Mouse (Mus musculus): ENCODE data around the gene Pik3c2g.

Gene Pik3c2g

DNA sequence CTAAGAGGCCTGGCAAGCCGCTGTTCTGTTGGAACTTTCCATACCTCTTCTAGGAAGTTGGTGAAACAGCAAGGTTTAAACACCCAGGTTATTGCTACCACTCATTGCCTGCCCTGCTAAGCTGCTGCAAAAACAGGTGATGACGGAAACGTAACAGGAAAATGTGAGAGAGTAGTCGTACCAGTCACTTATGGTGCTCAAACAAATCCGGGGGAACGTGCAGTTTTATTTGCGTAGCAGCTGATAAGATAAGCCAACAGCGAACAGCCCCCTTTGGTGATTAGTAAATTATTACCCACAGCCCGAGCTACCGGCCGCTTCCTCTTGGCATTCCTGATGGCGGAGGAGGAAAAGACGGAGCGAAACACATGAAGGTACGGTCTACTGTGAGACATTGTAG, at the start of gene Pik3c2g:
Gene Pik3c2g (plus strand): TSS at position 330 of the 400 bp plus-strand sequence.
- DNase-seq (ENCODE audit: low read depth, low spot score): no peak

DNA sequence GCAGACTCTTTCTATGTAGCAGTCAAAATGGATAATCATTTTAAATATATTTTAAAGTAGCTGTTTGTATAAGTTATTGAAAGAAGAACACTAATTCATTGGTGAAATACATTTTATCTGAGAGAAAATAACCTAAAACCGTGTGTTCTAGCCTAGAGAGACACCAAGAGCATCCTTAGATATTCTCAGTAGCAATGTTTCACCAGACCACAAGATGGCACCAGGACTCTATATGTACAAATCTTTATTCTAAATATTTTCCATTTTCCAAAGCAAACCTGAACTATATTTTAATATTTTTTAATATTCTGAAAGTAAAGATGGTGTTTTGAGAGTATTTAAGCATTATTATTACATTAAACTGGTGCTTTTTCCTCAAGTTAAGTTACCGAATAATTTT, 48.6 kb upstream of the Pik3c2g start:
- DNase-seq (ENCODE audit: low read depth, low spot score): no peak

DNA sequence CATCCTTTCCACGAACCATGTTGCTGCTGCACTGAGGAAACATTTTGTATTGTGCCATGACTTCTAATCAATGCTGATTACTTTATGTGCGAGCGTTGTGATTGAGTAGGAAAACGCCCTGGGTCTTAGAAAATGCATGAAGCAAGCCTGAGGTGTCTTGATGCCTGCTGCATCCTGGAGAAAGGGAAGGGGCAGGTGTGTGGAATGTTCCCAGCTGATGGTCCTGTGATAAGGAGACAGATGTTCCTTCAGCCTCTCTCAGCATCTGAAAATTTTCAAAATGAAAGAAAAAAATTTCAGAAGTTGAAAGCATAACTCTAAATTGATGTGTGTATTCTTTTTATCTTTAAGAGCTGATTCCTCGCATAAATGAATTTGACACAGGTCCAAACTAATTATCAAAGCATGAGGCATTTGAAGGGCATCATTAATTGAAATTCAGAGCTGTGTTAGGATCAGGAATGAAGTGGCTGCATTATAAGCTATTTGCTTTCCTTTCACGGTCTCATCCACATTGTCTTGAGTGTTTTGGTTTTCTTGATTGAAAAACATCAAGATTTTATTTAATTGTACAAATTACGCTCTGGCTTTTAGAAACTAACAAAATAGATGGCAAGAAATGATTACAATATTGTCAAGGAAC, 31.4 kb upstream of the Pik3c2g start:
- DNase-seq (ENCODE audit: low read depth, low spot score): no peak

DNA sequence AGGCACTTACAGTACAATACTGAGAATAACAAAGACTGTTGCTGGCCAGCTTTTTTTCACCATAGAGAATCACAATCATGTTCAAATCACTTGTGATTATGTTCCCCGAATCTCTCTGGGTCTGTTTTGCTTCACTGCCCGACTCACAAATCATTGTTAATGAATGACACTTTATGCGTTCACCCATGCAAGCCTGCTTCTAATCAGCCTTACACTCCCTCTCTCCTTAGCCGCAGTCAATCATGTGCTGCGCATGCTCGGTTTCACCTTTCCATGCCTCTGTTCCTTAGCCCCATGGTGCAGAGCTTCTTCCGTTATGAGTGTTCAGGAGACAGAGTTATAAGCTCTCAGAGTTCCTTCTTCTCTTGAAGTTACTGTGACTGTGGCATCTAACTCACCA, 17.8 kb upstream of the Pik3c2g start:
- no peak for DNase-seq (ENCODE audit: low read depth, low spot score)

DNA sequence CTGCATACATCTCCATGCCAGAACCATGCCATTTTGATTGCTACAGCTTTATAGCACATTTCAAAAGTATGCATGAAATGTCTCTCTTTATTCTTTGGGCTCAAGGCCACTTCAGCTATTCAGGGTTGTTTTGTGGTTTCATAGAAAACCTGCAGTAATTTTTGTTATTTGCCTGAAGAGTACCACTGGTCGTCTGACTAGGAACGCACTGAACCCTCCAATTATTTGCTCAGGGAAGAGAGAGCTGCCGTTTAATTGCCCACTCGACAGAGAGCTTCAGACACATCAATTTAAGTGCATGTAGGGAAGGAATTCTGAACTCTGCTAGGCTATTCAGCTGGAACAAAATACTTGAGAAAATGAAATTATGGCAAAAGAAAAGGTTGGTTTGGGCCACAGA, 11.2 kb upstream of the Pik3c2g start:
- DNase-seq (ENCODE audit: low read depth, low spot score): no peak

DNA sequence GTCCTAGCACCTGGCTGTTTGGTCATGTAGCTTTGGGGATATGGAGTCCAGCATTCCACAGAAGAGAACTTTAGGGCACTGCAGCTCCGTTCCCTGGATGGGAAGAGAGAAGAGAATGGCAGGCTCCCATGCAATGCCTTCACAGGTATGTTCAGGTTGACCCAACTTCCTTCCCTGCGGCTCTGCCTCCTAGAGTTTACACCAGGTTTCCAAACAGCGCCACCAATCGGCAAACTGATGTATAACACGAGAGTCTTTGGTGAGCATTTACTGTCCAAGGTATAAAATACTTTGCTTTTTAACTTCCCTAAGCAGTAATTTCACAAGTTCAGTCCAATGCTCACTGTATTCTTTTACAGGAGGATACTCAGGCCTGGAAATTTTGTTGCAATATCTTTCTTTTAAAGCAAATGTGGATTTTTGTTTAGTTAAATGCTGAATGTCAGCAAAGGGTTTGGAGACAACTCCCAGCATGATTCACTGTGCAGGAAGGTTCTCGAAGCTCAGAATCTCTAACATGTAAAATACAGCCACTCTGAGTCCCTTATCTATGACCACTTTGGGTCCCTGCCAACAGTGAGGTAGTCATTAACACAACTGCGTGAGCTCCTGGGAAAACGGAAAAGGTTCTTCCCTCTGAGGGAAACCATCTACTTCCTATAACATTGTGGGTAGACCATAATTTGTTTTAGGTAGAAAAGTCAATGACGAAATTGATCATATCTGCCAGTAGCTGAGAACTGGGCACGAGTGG, 10.6 kb upstream of the Pik3c2g start:
- peak; percentile 18 for DNase-seq (ENCODE audit: low read depth, low spot score)

DNA sequence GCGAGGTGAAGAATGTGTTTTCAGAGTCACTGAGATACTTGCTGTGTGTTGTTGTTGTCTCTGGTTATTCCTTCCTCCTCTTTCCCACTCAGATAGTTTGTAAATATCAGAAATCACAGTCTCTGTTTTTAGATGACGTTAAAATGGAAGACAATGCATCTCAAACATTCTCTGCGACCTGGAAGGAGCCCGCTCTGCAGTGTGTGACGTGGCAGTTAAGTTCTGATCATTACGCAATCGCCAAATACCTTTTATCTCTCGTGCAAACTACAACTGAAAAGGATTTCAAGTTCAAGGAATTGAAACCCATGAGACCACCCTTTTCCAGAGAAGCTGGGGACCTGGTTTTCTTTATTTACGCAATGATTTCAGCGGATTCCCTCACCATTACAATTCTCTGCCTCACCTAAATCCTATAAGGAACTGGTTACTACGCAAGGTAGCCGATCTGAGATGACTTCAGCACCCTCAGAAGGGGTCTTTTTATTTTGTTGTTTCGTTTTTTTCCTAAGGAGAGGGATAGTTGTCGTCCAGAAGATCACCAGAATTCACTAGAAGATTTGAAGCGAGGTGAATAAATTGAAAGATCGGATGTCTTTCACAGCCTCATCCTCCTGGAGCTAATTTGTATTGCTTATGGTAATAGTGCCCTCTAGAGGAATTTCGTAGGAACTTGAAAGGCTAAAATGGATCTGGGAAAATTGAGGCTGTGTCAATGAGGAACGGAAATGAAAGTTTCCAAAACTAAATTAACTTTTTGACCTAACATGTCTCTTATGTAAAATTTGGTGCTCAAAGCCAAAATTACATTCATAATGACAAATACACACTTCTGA, 9.8 kb upstream of the Pik3c2g start:
- DNase-seq (ENCODE audit: low read depth, low spot score): no peak

DNA sequence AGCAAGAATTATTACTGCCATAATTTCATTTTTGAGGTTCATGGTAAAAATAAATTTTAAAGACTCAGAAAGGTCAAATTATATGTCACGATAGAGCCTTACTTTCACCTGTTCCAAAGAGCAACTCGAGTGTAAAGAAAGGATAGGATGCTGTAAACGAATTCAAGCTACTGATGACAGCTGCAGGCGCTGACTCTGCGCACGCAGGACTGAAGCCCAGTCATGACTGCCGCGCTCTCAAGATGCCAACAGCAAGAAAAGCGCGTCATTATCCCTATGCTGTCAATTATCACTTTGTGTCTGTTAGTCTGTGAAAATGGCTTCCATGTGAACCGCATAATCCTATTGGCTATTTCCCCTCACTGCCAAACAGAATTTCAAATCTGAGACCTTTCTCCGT, 457 bp downstream of the Pik3c2g start:
- no peak for DNase-seq (ENCODE audit: low read depth, low spot score)

DNA sequence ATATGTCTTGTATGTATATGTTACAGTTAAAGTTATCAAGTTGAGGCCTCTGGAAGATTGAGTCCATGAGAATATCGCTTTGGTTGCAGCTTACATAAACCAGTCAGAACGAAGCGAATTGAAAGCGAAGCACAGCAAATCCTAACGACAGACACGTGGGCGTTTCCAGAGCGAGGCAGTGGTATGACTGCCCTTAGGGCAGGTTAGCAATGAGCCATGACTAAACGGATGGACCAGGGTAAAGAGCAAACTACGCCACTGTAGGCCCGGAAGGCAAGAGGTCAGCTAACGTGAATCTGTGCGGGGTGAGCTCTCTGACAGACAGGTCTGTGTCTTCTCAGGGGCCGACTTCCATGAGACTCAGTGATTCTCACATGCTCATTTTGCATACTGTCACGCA, 1.4 kb downstream of the Pik3c2g start:
- DNase-seq (ENCODE audit: low read depth, low spot score): no peak

DNA sequence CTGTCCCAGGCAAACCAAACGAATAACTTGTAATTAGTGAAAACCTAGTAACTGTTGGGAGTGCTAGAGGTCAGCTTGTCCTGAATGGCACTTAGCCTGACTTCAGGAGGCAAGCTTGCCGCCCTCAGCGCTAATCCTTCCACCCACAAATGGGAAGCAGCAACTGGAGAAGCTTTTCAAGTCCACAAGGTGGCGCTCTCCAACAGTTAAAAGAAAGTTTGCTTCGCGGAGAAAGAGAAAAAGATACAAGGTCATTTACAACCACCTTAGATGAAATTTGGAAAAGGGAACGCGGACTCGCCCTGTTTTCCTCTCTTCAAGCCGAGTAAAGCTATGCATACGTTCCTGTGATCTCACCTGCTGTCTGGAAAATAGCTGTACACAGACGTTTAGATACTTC, 2.3 kb downstream of the Pik3c2g start:
- peak; percentile 56 for DNase-seq (ENCODE audit: low read depth, low spot score)

DNA sequence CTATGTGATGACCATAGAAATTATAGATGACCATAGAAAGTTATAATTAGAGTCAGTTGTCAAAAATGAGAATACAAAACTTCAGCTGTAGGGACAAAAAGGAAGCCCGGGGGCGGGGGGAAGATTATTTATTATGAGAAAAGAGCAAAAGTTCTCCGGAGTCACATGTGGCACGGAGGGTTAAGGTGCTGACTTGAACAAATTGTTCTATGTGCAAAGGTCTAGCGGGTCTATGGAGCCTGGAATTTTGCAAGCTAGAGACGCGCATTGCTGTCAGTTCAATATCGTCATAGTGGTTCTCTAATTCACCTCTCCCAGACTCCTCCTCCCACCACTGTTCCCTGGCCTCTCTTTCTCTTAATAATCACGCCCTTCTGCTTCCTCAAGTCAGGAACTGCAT, 2.8 kb downstream of the Pik3c2g start:
- no peak for DNase-seq (ENCODE audit: low read depth, low spot score)

DNA sequence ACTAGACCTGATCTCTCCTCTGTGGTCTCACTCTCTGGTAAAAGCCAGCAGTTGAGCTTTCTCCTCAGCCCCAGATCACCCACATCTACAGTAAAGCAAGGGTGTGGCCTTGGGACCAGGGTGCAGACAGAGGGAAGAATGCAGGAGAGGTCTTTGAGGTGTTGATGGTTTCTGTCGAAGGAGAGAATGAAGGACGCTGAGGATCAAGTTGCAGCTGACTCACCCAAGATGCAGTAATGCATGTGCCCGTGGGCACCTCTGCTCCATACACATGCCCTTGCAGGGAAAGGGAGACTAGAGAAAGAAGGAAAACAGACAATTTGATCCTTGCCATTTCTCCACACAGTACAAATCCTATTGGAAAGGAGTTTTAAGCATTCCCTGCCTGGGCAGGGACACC, 5.1 kb downstream of the Pik3c2g start:
- no peak for DNase-seq (ENCODE audit: low read depth, low spot score)

DNA sequence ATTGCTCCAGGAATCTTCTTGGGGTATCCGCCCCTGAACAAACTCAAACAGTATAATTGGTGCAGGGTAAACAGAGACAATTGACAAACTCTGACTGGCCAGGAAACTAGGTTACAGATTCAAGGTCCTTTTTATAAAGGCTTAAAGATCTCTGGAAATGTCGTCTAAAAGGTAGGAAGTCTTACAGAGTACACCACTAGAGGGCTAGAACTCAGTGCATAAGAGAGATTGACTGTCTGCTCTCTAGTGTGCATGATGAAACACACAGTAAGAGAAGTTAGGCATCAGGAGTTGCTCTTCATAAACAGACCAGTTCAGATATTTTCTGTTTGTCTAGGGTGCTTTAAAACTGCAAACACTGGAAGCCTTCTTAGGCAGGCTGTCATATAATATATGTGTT, 9.4 kb downstream of the Pik3c2g start:
- no peak for DNase-seq (ENCODE audit: low read depth, low spot score)

DNA sequence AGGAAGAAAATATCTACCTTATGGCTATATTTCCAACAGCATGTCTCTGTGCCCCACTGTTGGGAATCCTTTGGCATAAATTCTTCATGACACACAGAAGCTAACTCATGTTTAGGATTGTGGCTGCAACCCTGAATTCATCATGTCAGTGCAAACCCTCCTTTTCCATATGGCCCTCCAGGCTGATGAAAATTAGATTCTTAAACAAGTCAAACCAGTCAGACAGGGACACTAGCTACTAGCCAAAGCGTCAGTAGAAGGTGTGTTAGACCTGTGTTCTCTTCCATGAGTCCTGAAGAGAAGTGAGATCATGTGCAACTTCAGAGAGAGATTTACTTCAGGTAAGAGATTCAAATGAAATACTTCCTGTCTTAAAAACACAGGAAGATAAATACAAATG, 12.2 kb downstream of the Pik3c2g start:
- no peak for DNase-seq (ENCODE audit: low read depth, low spot score)

DNA sequence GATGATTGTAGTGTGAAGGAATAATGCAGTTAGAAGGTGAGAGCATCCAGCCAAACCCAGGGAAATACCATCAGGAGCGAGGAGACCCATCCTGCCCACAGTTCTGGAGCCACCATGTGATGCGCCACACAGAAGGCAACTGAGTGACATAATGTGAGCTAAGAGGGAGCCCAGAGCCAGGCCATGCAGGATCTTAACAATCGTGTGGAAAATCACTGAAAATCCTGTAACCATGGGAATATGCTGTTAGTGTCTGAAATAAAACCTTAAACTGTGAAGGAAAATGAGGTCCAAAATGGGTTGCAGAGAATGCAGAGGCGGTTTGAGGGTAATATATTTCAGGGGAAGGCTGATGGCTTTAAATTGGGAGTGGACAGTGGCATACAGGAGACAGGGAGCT, 31.8 kb downstream of the Pik3c2g start:
- DNase-seq (ENCODE audit: low read depth, low spot score): no peak

DNA sequence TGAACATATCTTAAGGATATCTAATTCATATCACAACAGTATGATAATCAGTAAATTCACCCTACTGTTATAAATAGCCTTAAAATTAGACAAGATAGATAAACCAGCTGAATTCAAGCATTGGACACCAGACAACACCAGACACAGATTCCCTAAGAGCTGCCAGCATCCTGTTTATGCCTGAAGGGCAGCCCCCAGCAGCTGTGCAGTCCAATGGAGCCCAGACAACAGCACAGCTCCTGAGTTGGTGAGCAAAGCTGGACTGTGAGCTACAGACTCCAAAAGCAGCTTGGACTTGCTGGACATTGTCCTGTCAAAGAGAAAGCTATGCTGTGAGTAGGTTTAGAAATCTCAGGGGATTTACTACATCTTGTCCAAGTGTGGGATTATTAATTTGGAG, 37.7 kb downstream of the Pik3c2g start:
- DNase-seq (ENCODE audit: low read depth, low spot score): no peak

DNA sequence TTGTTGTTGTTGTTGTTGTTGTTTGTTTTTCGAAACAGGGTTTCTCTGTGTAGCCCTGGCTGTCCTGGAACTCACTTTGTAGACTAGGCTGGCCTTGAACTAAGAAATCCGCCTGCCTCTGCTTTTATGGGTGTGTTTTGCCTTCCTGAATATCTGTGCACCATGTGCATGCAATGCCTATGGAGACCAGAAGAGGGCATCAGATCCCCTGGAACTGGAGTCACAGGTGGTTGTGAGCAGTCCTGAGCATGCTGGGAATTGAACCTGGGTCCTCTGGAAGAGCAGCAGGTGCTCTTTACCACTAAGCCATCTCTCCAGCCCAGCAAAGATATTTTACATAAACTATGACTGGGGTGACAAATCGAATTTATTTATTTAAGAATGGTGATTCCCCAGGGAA, 47.5 kb downstream of the Pik3c2g start:
- peak; percentile 9 for DNase-seq (ENCODE audit: low read depth, low spot score)

DNA sequence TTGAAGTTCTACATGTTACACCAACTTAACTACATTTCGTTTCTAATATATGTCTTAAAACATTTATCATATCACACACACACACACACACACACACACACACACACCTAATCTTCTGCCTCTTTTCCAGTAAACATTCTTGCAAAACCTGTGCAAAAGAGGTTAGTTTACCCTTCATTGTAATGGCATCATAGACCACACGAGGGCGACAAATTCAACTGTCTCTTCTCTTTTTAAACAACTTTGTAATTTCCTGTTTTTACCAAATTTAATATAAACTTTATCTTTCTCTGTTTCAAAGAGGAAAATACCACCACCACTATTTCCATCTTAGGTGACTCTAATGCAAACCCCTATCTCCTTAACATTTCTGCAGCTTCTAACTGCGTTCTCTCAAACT, 68.4 kb downstream of the Pik3c2g start:
- DNase-seq (ENCODE audit: low read depth, low spot score): peak; percentile 13

DNA sequence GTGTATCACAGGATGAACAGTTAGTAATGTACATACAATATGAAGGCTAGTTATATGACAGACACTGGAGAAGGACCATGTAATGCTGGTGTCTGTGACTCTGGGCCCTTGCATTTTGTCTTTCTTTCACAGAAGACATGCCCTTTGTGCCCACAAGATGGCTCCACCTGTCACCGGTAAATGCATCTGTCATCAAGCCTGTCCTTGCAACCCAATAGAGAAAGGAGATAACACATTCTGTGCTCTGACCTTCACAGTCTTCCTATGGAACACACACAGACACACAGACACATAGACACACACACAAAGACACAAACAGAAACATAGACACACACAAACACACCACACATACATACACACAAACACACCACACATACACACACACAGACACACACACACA, 75.4 kb downstream of the Pik3c2g start:
- DNase-seq (ENCODE audit: low read depth, low spot score): peak; percentile 24

DNA sequence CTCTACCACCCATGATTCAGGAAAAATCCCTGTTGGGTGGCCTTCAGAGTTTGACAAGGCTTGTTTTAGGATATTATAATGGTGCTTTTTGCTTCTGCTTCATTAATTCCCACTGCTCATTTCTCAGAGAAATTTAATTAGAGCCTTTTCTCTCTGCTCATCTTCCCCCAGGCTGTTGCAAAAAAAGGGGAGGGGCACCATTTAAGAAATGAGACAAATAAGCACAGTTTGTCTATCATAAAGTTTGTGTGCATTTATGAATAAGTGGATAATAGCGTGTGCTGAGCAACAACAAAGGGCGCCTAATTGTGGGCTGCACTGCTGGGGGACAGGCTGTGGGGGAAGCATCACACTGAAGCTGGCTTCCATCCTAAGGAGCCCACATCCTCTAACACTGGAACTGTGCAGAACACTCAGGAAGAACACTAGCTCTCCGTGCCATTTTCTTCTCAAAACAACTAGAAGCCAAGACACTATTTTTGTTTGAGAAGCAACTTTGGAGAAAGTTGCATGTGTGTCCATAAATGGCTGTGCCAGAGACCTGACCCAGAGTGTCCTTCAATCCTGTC, 131.5 kb downstream of the Pik3c2g start:
- DNase-seq (ENCODE audit: low read depth, low spot score): no peak

DNA sequence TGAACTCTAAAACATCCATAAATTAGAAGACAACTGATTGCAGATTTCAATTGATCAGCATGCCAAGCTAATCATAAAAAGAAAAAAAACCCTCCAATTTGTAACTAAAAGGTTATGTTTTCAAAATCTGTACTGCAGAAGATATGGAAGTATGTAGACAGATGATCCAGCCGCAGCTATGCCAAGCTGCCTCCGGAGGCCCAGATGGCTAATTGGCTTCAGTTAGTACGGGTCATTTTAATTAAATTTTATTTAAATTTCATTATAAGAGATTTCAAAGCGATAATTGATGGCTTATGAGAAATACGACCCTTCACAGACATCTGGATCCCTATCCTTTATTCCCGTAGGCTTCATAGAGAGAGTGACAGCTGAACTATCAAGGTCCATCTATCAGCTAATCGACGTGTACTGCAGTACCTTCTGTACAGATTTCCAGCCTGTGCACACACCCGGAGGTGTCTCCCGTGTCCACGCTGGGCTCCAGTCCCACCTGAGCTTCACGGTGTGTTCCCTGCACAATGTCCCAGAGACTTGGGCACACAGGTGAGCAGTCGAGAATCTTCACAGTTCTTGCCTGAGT, 132.7 kb downstream of the Pik3c2g start:
- no peak for DNase-seq (ENCODE audit: low read depth, low spot score)
